Mouse (Mus musculus): ENCODE data around the gene Napepld.
"Not testable (repeated sequence)": the region's sequence is repeated elsewhere in the genome, so short reads cannot be mapped to it uniquely, and the experiment has no call there.

Napepld gene

DNA sequence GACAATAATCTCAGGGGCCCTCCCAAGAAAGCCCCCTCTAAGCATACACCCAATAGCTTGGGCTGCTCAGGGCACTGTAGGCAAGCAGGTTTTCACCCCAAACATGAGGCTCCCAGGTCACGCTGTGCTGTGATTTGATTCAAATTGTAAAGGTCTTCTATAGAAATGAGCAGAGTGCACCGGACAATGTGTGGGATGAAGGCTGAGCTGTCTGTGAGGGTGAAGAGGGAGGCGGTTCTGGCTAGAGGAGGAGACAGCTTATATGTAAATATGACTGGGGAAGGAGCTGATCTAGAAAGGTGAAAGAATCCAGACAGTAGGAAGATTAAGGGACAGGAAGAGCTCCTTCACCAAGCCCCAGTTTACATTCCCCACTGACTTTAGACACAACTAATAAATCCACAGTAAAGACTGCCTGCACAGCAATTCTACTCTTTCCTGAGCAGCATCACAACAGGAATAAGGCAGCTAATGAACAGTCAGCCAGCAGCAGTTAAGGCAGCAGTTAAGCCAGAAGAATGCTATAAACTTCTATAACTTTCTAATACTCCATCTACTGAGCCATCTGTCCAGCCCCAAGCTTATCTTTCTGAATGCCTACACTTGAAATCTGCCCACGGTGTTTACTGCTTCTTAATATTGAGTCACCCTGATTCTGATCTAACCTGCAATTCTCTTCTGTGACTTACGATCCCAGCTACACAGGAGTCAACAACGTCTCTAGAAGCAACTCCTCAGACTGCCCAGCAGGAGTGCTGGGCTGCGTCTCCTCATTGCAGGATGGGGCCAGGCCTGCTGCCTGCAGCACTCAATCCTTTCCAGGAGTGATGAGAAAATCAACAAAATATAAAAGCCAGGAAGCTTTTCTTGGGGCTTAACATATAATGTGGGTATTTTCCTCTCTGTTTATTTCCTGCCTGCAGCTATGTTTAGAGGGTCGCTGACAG lies 33.7 kb downstream of the Napepld start:
- no peak for DNase-seq (ENCODE audit: extremely low spot score, low spot score)

GRCm38 (mm10) chr5:21663081-21663480 lies 38.1 kb downstream of the Napepld start:
- DNase-seq (ENCODE audit: extremely low spot score, low spot score) = no peak

DNA sequence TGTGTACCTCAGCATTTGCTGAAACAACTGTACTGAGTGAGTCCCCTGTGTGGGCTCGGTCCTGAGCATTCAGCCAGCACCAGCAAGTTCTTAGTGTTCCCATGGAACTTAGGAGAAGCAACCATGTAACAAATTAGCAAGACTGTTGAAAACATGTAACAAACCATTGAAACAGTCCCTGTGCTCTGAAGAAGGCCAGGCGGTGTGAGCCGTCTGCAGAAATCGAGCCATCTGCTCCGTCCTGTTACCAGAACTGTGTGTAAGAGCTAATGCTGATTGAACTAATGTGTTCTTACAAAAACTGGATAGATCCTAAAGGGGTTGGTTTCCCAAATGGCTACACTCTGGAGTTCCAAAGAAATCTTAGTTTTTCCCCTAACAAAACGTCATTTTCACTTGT lies 40.3 kb downstream of the Napepld start:
- DNase-seq (ENCODE audit: extremely low spot score, low spot score) = no peak

GRCm38 (mm10) chr5:21658623-21659395 lies 42.4 kb downstream of the Napepld start:
- DNase-seq (ENCODE audit: extremely low spot score, low spot score) = peak; percentile 64

GRCm38 (mm10) chr5:21658038-21658437 lies 43.2 kb downstream of the Napepld start:
- DNase-seq (ENCODE audit: extremely low spot score, low spot score) = no peak

- no peak for DNase-seq (ENCODE audit: extremely low spot score, low spot score)
Observed at GRCm38 (mm10) chr5:21656912-21657311, 44.3 kb downstream of the Napepld start.

DNA sequence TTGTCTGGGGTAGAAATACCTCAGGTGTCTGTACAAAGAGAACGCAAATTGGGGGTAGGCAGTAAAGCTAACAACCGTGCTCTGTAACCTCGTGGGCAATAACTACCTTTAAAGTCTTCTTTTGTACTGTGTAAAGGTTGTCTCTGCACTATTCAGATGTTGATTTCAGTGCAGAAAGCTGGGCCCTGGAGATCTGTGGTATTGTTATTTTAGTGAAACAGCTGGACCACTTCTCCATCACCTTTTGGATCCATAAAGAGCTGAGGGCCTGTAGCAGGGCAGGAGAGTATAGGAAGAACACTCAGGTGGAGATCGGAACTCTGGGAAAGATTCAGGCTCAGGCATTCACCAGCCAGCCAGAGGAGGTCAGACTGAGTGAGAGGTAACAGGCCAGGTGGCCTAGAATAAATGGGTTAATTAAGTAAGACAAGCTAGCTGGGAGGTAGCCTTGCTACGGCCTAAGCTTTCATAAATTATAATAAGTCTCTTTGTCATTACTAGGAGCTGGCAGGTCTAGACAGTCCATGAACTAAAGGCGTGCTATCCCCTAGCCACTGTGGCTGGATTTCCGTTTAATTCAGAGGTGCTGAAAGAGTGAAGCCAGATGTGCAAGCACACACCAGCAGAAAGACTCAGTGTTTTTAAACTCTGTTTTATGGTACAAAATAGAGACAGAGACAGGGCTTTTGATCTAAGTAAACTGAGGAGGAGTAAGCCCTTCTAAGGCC lies 49.1 kb downstream of the Napepld start:
- no peak for DNase-seq (ENCODE audit: extremely low spot score, low spot score)

- DNase-seq (ENCODE audit: extremely low spot score, low spot score) = no peak
Observed at GRCm38 (mm10) chr5:21650736-21651135, 50.5 kb downstream of the Napepld start.

GRCm38 (mm10) chr5:21646133-21646491 lies 55.1 kb downstream of the Napepld start:
- no peak for DNase-seq (ENCODE audit: extremely low spot score, low spot score)

DNA sequence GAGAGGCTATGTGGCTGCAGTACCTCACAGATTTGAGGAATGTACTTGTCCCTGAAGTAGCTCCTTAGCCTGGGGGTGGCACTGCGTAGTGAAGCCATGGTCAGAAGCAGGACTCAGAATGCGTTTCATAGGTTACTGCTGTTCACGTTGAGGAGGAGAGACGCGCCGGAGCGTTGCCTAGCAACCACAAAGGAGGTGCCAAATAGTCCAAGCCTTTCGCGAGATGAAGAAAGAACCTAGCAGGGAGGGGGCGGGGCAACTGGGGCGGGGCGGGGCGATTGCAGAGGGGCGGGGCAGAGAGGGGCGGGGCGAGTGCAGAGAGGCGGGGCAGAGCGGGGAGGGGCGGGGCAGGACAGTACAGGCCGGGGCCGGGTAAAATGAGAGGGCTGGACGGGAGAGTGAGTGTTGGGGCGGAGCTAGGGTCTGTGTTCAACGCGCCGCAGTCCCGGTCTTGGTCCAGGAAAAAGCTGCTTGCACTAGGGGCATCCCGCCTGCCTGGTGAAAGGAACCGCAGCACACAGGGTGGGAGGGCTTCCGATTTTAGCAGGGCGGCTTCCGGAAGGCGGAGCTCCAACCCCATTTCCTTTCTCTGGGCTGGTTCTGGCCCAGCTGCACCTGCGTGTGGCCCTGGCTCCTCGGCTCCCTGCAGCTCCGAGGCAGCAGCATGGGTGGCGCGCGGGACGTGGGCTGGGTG lies 55.6 kb downstream of the Napepld start, which contains the start of the genes Fbxl13 and Armc10:
Fbxl13 (minus strand) TSS at position 196 of the 694 bp plus-strand sequence.
Armc10 (plus strand) TSS at position 375 of the 694 bp plus-strand sequence.
- peak; percentile 87 for DNase-seq (ENCODE audit: extremely low spot score, low spot score)

DNA sequence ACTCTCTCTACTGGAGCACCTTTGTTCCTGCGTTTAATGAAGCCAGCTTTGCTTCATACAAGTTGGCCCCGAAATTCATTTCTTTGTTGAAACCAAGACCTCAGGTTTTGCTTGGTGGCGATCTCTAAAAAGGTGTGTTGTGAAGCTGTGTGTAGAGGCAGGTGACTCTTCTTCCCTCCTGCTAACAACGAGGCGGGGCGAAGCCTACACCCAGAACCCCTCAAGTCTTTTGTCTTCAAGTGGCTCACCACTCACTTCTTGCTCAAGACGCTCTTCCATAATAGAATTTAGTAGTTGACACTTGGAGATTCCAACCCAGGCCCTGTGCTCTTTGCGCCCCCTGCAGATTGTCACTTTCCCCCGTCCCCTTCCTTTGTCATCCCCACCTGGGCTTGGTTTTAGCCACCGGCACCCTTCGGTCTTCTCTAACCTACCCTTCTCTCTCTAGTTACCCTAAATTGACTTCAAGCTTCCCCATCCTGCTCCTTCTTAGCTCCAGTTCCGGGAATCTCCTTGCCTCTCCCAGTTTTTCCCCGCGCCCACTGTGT lies 56.2 kb downstream of the Napepld start:
- DNase-seq (ENCODE audit: extremely low spot score, low spot score) = no peak

DNA sequence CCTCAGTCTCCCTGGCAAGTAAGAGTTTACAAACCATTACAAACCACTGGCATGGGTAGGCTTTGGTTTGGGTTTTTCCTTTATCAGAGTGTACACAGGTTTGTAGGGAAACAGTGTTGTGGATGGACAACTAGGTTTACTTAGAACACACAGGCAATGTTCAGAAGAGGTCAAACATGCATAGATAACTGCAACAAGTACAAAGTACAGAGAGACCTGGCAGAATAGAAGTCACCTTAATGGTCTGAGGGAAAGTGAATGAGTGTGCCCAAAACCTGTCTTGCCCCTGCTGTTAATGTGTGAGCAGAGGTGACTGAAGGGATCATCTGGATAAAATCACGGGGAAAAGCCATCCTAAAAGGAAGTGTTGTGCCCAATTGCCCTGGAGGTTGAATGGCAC lies 57.6 kb downstream of the Napepld start:
- no peak for DNase-seq (ENCODE audit: extremely low spot score, low spot score)

DNA sequence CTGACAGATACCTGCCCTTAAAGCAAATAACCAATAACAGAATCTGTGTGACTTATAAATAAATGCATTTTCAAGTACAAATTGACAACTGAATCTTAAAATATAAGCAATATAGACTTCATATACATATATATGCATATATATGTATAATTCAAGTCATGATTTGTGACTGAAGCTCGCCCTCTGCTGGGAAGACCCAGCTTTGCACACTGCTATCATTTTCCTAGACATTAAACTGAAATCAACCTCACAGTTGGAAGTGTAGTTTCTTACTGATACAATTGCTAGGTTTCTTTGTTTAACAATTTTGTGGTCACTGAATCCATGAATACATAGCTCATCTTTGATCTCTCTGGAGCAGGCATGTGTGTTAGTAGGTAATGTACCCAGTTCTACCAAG lies 60.2 kb downstream of the Napepld start:
- DNase-seq (ENCODE audit: extremely low spot score, low spot score) = peak; percentile 28

DNA sequence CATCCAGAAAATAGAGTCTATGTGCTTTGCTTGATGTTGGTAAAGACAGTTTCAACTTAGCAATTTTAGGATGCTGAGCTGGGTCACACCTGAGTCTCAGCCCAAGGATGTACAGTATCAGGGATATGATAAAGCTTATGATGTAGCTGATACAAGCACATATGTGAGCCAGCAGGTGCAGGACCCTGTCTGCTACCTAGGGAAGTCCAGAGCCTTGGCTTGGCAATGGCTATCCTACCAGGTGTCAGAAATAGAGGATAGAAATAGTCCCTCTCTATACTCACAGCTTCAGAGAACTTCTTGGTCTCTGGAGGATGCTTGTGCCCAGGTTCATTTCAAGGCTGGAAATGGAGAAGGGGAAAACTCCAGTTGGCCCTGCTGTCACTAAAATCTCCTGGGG lies 75.3 kb downstream of the Napepld start:
- no peak for DNase-seq (ENCODE audit: extremely low spot score, low spot score)

DNA sequence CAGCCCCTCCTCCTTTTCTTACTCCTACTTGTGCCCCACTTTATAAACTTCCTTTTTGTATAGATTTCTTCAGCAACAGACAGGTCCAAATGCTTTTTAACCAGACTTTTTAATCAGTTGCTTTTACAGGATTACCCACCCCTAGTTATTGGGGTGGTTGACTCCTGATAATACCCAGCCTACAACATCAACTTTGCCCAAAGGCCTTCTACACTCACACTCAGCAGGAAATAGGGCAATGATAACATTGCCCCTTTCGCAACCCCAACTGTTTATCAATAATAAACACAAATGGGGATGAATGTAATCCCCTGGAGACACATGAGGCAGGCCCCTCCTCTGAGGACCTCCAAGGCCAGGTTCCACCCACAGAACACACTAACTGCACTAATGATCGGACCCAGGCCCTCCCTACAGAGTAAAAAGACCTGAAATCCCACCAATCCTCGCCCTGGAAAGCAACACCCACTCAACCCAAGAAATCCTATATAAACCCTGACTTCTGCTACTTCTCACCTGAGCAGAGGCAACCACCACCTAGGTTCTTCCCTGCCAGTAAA lies 84.7 kb downstream of the Napepld start:
- DNase-seq (ENCODE audit: extremely low spot score, low spot score) = no peak

GRCm38 (mm10) chr5:21614299-21614698 lies 86.9 kb downstream of the Napepld start:
- not testable (repeated sequence) for DNase-seq (ENCODE audit: extremely low spot score, low spot score)

All from neural tube, embryonic 10.5 days (tissue).